Mouse (Mus musculus) kidney, adult 2 months (tissue): ENCODE measurements around the gene Atoh1.

Experiments
- CTCF ChIP-seq: fragments of 200-500 bp; conservative IDR thresholded peaks from 2 replicates; pipeline ENCODE4 v1.5.1; 2011; ENCODE audit warnings: low read depth, mild to moderate bottlenecking, control low read depth, low read length, moderate library complexity, mixed read lengths; ENCODE audit not compliant: insufficient read depth, insufficient read length
- POLR2A ChIP-seq: fragments of 200-500 bp; IDR thresholded peaks from one replicate; pipeline ENCODE4 v1.6.1; 2011; ENCODE audit warnings: low read depth, low read length, control low read depth

- TF ChIP-seq POLR2A: no peak
- no peak for TF ChIP-seq CTCF
These were observed 4.4 kb downstream of the Atoh1 start for GRCm38 (mm10) chr6:64733311-64733710.
